Mouse (Mus musculus): ENCODE data around the gene Cfap97d2.

DNA sequence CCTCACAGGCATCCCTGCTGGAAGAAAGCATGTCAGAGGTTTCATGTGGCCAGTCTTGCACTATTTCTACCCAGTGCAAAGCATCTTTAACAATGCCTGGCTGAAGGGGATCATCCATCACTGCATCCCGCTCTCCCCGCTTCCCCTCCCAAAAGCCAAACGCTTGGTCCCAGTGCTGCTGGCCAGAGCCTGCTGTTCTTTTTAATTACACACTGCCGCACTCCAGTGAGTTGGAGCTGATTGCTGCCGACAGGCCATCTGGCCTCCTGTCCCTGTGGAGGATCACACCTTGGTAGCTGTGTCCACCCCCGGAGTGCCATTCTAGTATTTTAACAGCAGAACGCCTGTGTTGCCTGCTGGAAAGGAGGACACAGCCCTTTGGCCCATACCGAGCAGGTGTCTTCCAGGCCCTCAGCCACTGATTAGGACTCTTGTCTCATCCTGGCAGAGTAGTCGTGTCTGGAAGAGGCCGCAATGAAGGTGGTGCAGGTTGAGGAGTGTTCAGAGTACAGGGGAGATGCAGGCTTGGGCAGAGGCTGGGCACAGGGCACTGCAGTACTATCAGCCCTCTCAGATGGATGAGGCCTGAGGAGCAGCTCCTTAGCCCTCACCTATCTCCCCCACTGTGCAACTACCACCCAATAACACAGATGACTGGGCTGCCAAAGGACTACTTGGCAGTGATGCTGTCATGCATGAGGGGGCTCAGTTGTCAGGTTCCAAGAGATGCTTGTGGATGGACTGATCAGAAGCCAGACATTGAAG is 13.2 kb upstream of the Cfap97d2 start:
- TF ChIP-seq CTCF (conservative IDR thresholded peaks at IDR 0.05; ENCODE audit: low read length) (no peak), POU5F1 (IDR thresholded peaks at IDR 0.05; ENCODE audit: borderline replicate concordance, low read length) (no peak), NANOG (IDR thresholded peaks at IDR 0.05; ENCODE audit: borderline replicate concordance, low read length) (no peak)

Measured in E14TG2a.4 (cell line).